Mouse (Mus musculus) brain, embryonic 14.5 days (tissue): Measurements from ENCODE around the gene Atp5j2.

Experiments used
- CTCF ChIP-seq: fragments of 200-500 bp; IDR thresholded peaks from 2 replicates; pipeline ENCODE4 v1.5.1; 2012; ENCODE audit warnings: inconsistent platforms, mild to moderate bottlenecking, moderate library complexity, borderline replicate concordance; ENCODE audit not compliant: insufficient read depth, insufficient read length; ENCODE audit errors: extremely low read depth
- POLR2A ChIP-seq: fragments of 200-500 bp; IDR thresholded peaks from 2 replicates; pipeline ENCODE4 v1.6.1; 2012; ENCODE audit warnings: mild to moderate bottlenecking, inconsistent platforms, borderline replicate concordance; ENCODE audit not compliant: poor library complexity, insufficient read depth, insufficient read length, severe bottlenecking; ENCODE audit errors: extremely low read depth

- TF ChIP-seq CTCF (no peak), POLR2A (peak; percentile 12; the same call in 1 of the 2 replicates)
Measured at GRCm38 (mm10) chr5:145201321-145201991, 9.6 kb upstream of the Atp5j2 start, which contains the start of gene Zkscan14.
